Mouse (Mus musculus) embryo, embryonic 11 days (tissue): ENCODE results near the gene Aco2.

ENCODE experiments used
- DNase-seq: peaks from one replicate; pipeline ENCODE4 v3.0.0-alpha.2; 2015

Gene Aco2

DNA sequence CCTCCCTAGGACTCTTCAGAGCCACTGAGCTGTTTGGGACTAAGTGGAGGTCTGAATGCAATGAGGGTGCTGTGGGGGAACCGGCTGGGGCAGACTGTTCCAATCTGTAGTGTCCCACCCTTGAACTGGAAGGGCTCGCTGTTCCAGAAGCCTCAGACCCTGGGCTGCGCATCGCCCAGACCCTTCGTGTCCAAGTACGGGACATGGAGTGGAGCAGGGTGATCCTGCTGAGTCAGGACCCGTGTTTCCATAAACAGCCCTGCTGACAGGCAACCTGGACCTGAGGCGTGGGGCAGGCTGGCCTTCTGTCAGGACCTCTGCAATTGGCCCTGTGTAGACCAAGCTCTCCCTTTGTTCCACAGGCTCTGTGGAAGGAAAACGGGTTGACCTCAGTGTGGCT, 25.4 kb upstream of the Aco2 start:
- no peak for DNase-seq

DNA sequence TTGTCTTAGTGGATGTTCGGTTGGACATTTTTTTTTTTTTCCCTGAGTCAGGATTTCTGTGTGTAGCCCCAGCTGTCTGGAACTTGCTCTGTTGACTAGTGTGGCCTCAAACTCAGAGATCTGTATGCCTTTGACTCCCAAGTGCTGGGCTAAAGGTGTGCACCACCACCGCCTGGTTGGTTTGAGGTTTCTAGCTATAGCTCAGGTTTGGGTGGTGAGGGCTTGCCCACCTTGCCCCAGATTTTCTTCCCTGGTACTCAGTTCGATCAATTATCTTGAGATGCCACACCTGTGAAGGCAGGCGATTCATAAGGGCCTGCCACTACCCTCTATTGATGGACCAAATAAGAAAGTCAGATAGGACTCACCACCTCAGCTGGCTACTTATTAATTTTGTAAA, 24.9 kb upstream of the Aco2 start:
- no peak for DNase-seq

DNA sequence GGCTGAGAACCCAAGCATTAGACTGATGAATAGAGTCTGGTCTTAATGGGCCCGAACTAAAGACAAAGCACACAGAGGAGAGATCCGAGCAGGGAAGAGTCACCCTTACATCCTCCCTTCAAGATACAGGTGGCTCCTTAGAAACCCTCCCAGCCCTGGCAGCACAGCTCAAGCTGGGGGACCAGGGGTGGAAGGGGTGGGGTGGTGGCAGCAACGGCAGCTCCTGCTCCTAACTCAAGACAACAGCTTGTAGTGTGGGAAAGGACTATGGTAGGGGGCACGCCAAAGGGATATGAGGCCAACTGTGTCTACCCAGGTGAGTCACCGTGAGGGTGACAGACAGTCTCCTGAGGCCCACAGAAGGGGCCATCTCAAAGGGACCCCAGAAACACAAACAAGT, 24.2 kb upstream of the Aco2 start:
- DNase-seq, result no peak

DNA sequence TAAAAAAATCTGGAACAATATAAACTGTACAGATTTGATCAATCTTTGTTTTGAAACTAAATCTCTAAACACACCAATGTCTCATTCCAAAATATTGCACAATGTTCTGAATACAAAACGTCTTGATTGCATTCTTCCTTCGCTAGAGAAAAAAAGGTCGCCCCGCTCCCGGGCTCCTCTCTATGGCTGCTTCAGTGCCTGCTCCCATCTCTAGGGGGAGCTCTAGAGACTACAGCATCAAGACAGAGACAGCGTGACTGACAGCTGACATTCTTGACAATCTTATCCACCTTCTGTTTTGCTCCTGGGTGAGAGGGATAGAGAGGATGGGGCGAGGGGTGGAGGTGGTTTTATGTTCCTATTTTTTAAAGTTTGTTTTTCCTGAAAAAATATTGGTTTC, 23.8 kb upstream of the Aco2 start:
- peak; percentile 63 for DNase-seq

DNA sequence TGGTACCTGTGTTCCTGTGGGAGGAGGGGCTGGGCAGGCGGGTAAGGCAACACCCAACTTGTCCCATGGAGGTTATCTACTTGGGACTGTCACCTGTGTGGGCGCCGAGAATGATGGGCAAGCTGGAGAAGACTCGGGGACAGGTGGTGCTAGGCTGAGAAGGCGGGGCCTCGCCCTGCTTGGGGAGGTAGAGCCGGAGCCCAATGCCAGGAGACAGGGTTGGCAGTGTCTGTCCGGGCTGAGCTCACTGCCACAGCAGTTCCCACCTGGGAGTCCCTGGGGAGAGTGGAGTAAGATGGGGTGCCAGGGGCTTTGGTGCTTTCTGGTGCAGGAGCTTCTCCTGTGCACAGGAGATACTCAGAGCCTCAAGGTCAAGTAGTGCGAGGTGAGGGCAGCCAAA, 23.0 kb upstream of the Aco2 start:
- no peak for DNase-seq

DNA sequence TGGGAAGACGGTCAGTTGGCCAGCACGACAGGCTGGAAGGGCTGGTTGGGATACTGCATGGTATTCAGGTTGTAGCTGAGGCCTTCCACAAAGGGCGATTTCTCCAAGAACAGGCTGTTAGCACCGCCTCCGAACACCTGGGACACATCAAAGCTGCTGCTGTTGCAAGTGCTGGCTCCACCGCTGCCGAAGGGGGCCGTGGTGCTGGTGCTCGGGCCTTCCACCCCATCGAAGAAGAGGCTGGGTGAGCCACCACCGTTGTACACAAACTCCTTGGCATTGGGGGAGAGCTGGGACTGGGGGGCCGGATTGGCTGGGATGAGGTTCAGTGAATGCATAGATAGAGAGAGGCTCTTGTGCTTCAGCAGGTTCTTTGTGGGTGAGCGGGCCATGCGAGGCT, 21.4 kb upstream of the Aco2 start:
- no peak for DNase-seq

DNA sequence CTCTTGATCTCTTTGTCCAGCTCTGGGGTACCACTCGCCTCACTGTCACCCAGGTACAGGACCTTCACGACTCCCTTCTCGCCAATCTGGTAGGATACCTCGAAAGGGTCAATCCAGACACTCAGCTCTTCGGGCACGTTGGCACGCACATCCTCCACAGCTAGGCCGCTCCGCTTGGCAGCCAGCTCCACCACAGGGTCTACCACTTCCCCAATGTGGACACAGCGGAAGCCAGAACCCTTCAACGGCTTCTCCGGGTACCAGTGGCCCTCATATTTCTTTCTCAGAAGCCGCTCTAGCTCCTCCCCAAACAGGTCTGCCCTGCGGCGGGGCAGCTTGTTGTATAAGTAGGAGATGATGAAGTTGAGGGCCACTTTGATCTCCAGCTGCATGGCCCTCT, 20.7 kb upstream of the Aco2 start:
- DNase-seq, result no peak

DNA sequence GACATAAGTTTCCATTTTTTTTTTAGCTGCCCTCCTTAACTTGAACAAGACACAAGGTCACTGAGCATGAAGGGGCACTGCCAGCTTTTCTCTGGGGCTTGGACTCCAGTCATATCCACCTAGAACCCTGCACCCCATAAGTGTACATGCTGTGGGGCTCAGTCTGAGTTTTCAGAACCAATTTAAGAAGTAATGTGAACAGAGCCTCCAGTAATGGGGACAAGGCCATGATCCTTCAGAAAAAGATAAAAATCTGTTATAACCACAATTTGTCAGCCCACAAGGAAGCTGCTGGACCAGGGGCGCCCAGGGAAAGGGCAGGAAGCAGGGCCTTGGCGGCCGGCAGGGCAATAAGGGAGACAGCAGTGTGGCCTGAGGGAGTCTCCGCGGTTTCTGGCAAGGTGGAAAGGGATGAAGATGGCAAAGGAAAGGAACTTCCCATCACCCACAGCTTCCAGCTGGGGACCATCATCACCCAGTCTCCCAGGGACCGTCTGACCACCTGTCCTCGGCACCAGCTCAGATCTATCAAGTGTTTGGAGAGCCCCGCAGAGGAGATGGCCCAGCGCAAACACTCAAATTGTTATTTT, 19.6 kb upstream of the Aco2 start:
- no peak for DNase-seq

DNA sequence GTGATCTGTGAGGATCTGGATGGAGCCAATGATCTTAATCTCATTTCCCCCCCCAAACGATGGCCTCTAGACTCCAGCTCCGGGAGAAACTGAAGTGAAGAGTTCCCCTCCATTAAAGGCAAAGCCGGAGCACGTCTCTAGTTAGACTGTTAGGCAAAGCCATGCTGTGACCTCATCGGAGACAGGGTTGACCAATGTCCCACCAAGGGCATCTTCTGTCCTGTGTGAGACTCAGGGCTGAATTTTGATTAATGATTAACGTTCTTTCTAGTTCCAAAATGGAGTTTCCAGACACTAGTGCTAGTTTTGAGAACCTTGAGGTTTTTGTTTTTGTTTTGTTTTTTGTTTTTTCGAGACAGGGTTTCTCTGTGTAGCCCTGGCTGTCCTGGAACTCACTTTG, 19.0 kb upstream of the Aco2 start:
- DNase-seq, result no peak

DNA sequence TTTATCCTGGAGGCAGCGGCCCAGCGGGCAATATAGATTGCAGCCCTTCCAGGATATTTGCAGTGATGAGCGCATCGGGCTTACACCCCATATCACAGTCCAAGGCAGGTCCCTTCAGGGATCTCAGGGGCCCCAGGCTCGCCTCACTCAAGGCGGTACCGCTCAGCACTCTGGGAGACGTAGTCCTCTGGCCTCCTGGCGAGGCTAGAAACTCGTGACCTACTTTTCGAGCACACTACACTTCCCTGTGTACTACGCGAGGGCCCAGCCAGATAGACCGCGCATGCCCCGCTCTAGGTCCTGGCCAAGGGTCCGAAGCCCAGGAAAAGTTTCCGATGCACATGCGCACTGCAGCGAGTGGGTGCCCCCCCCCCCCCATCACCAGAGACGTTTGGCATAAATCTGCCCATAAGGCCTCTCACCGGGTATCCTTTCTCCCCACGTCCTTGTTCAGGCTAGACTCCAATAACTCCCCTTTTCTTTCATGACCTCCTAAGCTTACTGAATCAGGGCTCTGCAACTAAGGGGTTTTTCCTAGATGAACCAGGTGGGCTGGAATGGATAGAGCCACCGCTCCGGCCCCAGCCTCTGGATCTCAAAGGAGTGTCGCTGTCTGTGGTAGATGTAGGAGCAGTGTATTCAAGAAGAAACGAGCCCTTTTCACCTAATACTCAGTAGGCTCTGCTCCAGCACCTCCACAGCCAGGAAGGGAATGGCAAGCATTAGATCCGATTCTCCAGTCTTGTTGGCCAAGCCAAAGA, 15.9 kb upstream of the Aco2 start:
- peak; percentile 95 for DNase-seq

DNA sequence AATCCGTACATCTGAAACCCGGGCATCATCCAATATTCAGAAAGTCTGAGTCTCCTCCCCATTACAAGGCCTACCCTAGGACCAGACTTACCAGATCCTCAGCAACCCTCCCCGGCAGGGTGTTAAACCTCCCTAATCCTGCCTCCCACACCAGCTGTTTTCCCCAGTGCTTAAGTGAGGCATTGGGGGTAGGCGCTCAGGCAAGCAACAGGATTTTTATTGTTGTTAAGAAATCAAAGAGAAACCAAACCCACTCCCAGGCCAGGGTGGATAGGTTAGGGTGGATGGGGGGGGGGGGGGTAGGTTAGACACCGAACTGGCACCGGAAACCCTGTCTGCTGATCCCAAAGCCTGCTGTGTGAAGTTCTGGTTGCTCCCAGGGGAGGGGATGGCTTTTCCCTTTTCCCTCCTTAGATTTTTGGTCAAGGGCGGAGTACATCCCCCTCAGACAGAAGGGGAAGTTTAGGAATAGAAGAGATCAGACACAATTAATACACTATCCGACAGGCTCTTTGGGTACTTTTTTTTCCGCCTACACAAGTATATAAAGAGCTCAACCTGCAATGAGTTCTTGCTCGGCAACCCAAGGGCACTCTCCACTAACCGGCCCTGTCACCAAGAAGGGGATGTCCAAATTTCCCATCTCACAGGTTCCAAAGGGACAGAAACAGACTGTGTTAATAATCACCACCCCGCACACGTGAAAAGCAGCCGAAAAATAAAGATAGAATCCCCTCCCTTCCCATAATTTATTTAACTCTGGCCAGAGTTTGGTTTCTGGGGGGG, 15.0 kb upstream of the Aco2 start:
- DNase-seq, result peak; percentile 29

DNA sequence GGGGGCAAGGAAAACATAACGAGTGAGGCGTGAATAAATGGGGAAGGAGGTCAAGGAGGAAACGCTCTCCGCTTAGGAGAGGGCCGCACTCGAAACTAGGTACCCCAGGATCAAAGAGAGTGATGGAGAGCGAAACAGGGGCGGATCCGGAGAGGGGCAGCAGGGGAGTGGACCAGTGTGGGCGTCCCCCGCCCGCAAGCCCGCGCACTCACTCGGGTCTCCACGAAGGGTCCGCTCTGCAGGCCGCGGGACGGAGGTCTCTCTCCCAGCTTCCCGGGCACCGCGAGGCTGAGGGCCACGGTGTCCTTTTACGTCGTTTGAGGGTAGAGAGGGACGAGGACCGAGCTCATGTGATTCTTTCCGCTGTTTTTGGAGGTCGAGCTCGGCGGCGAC, 14.4 kb upstream of the Aco2 start:
- DNase-seq, result peak; percentile 63

DNA sequence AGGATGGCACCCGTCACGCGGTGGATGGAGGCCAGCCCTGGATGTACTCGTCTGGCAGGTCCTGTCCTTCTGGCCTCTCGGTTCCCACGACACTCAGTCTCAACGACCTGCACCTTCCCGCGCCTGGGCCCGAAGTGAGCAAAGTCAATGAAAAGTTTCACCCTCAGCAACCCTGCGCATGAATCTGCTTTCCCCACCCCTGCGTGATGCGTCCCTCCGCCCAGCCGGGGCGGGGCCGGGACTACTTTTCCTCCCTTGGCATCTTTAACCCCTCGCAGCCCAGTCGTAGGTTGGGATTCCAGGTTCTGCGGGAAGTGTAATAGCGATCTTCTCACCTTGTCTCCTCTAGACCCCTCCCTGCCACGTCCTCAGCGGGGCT, 14.0 kb upstream of the Aco2 start:
- peak; percentile 94 for DNase-seq

DNA sequence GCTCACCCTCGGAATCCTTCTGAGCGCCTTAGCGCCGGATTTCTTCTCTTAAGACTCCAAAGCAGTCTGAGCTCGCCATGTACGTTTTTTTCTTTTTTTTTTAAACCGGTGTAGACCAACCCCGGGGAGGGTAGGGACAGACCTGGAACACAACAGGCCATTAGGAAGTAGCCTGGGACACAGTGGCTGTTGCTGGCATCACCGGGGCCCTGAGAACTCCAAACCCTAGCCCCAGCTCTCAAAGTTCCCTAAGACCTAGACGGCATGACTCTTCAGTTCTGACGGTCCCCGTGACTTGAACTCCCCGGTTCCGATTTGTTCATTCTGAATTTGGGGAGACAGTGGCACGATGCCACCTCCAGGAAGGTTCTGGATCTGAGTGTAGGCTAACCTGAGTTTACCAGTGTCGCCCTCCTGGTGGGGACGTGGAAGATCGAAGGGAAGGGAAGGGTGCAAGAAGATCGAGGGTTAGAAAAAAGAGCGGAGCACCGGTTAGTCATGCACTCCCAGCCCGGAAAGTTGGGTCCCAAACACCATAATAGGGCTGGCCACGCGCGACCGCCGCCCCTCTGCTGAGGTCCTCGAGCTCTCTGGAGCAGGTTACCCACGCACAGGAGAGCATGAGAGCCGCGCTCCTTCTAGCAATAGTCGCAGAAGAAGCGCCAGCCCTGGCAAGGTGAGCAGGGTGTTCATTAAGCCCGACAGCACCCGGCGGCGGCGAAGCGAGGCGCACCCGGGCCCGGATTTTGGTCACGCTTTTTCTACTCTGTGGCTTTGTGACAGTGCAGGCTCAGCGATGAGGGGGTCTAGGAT, 13.4 kb upstream of the Aco2 start, which contains the start of gene Tob2:
Gene Tob2 (minus strand): TSS at position 280 of the 813 bp plus-strand sequence.
- DNase-seq, result peak; percentile 49

DNA sequence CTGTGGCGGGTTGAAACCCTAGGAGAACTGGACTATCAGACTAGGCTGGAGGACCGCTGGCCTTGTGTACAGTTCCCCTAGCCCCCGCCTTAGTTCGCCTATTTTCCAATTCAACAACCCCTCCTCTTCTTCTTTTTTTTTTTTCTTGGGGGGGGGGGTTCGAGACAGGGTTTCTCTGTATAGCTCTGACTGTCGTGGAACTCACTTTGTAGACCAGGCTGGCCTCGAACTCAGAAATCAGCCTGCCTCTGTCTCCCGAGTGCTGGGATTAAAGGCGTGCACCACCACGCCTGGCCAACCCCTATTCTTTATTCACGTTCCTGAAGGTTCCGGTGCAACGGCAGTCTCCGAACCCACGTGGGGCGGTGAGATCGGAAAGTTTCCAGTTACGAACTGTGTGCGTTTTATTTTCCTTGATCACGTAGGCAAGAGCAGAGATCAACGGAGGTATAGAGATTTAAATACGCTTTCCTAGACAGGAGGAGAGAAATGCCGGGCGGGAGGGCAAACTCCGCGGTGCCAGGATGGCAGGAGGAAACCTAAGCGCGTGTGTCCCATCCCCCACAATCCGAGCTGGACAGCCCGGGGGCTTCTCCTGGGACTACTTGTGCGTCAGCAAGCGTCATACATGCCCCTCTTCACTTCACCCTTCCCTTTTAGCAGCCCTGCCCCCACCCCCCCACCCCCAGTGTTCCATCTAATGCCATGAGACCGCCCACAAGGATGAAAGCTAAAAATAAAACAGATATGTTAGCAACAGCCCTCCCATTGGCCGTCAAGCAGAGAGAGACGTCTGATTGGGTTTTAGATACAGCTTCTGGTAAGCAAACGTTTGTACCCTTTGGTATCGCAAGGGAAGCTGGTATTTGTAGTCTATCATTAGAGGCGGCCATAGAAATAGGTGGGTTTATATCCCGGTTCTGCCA, 12.5 kb upstream of the Aco2 start:
- peak; percentile 93 for DNase-seq

DNA sequence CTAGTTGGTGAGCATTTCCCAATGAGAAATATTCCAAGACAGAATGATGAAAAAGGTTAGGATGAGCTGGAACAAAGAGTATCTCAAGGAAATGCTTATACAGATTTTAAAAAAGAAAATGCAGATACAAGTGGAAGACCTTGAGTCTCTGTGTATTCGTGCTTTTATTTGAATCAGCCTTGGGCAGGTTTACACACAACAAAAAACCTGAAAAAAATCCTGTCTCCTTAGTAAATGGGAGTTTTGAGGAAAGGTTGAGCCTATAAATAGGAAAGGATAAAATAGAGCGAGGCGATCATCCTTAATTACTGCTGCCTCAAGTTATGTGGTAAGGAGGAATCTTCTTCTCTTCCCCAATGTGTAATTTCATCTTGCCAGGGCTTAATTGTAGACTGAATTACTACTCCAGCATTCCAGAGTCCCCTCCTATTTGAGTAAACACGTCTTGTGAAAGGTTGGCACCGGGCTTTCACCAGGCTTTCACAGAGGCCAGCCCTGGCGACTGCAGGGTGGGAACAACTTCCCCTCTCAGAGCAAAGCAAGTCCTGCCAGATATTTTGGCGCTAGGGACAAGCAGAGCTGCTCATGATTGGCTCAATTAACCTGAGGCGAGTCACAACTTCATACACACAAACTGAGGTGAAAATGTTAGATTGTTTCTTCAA, 11.5 kb upstream of the Aco2 start:
- DNase-seq, result no peak

DNA sequence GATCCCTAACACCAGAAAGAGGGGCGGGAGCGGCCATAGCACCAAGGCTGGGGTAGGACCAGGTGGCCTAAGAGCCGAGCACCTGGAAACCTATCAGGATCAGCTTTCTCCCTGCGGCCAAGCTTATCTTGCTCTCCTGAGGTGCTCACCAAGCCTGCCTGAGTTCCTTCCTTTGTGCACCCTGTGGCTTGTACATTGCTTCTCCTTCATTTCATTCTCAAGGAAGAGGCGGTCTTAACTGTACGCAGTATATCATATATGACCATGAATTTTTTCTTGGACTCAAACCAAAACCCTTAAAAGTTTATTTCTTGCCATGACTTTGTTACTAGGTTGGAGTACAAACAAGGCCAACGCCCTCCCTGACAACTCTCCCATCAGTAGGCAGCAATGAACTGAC, 7.9 kb upstream of the Aco2 start:
- no peak for DNase-seq

DNA sequence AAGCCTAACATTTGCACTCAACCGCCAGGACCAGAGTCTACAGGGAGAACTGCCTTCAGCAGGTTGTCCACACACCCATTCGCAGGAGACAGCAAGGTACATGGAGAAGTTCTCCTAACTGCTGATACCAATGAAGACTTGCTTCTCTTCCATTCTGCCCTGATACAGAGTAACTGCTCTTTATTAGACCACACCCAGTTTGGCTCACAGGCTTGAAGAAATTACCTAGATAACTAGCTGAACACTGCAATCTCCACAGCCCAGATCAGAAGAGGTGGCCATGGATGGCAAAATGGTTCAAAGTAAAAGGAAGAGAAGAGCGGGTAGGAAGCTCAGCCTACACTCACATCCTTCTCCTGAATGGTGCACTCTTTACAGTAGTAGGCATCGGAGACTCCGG, 2.1 kb upstream of the Aco2 start:
- DNase-seq, result no peak

DNA sequence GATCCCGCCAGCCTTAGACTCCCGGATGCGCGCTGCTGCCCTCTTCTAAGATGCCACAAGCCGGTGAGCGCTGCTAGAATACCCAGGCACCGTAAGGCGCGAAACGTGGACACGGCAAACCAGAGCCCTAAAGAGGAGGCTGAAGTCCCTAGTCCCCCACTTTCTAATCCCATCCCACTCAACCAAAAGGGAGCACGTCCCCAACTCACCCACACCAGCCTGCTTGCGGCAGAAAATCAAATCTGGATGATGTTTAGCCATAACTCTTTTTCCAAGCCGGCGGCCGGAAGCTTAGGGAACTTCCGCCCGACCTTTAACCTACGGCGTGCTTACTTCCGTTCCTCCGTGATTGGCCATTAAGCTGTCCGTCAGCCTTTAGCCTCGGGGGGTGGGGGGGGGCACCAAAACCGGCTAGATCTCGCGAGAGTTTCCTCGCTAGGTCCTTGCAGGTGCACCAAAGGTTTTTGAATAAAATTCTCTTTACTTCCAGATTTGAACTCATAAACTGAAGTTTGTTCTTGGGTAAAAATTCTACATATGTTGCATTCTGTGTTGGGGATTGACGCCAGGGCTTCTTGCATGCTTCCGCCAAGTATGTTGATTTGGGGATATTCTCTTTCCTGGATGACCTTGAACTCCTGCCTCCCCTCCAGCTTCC, 376 bp upstream of the Aco2 start, which contains the start of gene Phf5a:
Gene Phf5a (minus strand): TSS at position 308 of the 658 bp plus-strand sequence.
- peak; percentile 98 for DNase-seq

DNA sequence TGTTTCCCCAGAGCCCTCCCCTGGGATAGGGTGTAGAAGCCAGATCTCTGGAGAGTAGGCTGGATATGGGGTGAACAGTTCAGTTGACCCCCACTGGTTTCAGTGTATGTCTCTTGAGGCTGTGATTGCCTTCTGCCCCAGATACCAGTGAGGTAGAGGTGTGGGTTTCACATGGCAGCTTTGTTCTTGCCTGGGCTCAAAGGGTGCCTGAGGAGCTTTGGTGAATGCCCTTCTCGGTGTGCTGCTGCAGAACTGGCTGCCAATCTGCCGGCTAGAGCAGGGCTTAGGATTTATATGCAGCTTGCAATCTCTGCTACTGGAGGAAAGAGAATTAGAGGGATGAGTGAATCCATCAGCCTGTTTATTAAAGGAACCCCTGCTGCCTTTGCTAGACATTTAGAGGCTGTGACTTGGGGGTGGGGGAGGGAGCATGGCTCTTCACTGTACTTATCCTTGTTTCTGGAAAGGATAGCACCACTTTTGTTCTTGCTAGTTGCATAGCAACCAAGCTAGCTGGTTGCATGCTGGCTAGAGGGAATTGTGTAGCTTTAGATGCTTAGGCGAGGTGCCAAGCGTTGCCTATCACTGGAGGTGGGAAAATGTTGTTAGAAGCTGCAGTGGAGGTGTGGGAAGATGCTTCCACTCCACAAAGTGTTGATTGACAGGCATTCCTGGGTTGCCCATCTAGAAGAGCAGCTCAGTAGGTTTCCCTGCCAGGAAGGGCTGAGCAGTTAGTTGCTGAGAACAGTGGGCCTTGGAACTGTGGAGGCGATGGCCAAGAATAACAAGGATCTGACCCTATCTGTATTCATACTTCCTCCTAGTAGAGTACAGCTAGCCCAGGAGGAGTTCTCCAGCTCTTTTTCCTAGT, 7.7 kb downstream of the Aco2 start:
- no peak for DNase-seq
